Mouse (Mus musculus) lung, adult 2 months (tissue): ENCODE results near the gene Baat.
"Not testable (repeated sequence)": the region's sequence is repeated elsewhere in the genome, so short reads cannot be mapped to it uniquely, and the experiment has no call there.

Source experiments
- CTCF ChIP-seq: fragments of 200-500 bp; IDR thresholded peaks from 2 replicates; pipeline ENCODE4 v1.5.1; 2011; ENCODE audit warnings: mild to moderate bottlenecking, low read length, control low read depth; ENCODE audit not compliant: insufficient read depth
- POLR2A ChIP-seq: fragments of 200-500 bp; IDR thresholded peaks from 2 replicates; pipeline ENCODE4 v1.6.1; 2011; ENCODE audit warnings: low read depth, mild to moderate bottlenecking, control low read depth, low read length, borderline replicate concordance; ENCODE audit errors: extremely low read depth

DNA sequence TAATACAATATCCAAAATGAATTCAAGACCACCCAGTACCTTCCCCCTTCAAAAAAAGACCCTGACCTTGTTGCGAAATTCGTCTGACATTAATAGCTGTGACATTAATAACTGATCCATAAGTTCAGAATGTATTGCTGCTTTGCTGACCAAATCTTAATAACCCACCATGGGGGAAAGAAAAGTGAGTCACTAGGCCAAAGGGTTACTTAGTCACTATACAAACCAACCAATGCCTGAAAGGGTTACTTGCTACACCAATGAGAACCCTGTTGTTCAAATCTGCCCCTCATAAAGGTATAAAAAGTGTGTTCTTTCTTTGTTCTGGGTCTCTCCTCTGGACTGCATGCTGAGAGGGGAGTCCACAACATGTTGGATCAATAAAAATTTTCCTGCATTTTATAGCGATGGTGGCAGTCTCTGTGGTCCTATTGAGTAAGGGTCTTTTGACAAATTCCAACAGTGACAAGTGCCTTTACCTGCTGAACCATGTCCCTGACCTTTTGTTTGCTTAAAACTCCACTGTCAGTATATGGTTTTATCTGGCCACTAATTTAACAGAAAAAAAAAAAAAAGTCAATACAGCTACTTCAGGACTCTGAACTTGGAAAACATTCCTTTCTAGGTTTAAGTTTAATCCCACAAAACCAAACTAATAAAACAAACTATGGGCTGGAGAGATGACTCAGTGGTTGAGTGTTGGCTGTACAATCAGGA, 20.3 kb downstream of the Baat start:
- not testable (repeated sequence) for TF ChIP-seq POLR2A, CTCF
